Mouse (Mus musculus): Measurements from ENCODE around the gene Dnase2a.

DNA sequence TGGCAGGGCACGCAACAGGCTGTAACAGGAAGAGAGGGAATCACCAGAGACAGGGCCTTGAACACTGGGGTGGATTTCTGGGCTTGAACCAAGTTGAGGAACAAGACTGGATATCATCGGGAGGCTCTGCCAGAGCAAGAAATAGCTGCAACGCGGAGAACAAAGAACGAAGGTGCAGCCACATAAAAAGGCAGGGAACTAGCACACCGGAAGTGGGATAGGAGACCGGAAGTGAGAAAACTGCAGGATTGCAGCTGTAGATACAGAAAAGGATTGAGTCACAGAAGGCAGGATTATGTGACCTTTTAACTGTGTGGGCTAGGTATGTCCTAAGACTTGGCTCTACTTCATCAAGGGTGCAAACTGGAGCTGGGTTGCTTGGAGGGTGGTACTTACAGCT, 4.0 kb upstream of the Dnase2a start:
- no peak for TF ChIP-seq CTCF (conservative IDR thresholded peaks at IDR 0.05; ENCODE audit: insufficient read depth, insufficient read length, low read depth, low read length)
- TF ChIP-seq POLR2A (IDR thresholded peaks at IDR 0.05; ENCODE audit: low read depth, low read length): no peak
